Mouse (Mus musculus) bone marrow, adult 2 months (tissue): ENCODE data around the gene Rapgef5.

Source experiments
- CTCF ChIP-seq: fragments of 200-500 bp; IDR thresholded peaks from 2 replicates; pipeline ENCODE4 v1.5.1; 2011; ENCODE audit warnings: low read length, control low read depth; ENCODE audit not compliant: control insufficient read depth, insufficient read depth
- POLR2A ChIP-seq: fragments of 200-500 bp; IDR thresholded peaks from 2 replicates; pipeline ENCODE4 v1.6.1; 2011; ENCODE audit warnings: low read depth, mild to moderate bottlenecking, control low read depth, low read length, borderline replicate concordance; ENCODE audit not compliant: control insufficient read depth

DNA sequence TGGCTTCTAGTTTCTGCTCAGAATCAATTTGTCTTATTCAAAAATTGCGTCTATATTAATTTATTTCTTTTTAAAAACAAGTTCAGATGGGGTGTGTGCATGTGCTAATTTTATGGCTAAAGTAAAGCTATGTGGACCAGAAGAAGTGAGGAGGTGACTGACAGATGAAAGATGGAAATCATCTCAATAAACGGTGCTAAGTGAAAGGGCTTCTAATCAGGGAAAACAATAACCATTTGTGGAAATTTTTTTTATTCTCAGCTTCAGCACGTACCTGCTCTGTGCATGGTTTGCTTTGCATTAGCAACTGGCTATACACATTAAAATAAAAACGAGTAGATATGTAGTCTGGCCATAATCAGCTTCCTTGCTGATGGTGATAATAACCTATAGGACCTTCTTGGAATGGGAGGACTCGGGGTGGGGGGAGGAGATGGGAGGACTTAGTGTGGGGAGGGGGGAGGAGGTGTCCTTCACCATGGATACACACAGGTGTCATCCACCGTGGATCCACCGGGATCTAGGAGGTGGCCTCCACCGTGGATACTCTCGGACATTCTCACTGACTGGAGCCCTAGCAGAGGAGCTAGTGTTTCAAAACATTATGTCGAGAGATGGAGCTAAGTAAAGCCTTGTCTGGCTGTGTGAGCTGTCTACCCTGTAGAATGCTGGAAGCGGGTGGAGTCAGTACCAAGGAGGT lies 221.2 kb downstream of the Rapgef5 start:
- no peak for TF ChIP-seq CTCF
- no peak for TF ChIP-seq POLR2A
